Mouse (Mus musculus) liver, adult (tissue): ENCODE measurements around the gene Strbp.

Experiments
- GATA4 ChIP-seq: IDR thresholded peaks from 2 replicates; pipeline ENCODE4 v1.6.1; 2014; ENCODE audit warnings: mild to moderate bottlenecking, low read length; ENCODE audit not compliant: insufficient replicate concordance

Strbp gene

DNA sequence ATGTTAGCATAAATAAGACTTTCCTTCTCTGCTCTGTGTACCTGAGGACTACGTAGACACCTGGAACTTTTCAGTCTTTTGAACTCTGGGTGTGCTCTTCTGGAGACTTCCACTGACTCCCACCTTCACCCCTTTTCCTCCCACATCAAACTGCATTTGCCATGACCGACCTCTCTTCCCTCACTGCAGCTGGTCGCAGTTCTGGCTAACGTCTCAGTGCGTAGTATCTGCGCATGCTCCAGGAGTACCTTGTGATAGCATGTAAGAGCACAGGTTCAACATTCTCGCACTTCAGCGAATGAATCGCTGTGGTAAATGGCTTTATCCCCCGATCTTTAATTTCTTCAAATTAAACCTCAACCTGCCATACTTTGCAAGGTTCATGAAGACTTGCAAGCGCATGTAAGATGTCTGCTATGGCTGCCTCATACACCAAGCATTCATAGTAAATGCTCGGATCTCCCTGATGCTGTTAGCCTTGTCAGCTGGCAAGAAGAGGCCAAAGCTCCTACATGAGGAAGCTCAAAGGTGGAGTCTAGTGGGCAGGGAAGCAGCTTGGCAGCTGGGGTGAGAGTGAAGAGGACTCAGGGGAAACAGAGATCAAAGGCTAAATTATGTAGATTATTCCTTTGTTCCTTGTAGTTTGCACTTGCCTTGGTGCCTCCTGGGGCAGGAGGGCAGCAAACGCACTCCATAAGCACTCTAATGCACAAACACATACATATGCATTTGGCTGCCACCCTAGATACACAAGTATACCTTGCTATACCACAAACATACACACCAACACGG is 19.2 kb upstream of the Strbp start:
- no peak for TF ChIP-seq GATA4

DNA sequence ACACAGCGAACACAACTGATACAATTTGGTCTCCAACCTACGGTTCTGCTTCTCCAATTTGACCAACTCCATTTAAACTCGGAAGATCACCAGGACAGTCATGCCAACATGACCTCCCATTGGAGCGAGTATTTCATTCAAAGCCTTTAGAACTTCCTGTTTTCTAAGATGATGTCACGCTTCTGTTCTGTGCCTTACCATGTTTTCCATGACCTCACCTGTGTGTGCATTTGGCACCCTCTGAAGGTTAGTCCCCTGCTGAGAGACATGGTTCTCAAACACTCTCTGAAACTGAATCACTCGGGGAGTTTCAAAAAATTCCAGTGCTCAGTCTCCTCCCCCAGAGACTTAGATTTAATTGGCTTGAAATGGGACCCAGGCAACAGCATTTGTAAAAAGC is 12.6 kb upstream of the Strbp start:
- TF ChIP-seq GATA4: no peak

DNA sequence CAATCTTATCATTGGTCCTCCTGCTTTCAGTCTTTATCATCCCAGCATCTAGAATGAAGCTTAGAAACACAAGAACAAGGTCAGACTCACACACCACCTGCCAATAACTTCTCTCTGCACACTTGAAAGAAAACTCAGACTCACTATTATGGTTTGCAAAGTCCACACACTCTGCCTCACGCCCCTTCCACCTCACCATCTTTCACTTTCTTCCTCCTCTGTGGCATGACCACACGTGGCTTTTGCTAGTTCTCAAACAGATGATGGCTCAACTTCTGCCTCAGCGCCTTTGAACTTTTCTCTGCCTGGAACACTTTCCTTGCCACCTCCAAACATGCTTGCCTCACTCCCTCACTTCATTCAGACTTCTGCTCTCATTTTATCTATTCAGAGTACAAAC is 11.7 kb upstream of the Strbp start:
- TF ChIP-seq GATA4: no peak

GRCm38 (mm10) chr2:37713100-37713499 is 9.4 kb upstream of the Strbp start:
- no peak for TF ChIP-seq GATA4

DNA sequence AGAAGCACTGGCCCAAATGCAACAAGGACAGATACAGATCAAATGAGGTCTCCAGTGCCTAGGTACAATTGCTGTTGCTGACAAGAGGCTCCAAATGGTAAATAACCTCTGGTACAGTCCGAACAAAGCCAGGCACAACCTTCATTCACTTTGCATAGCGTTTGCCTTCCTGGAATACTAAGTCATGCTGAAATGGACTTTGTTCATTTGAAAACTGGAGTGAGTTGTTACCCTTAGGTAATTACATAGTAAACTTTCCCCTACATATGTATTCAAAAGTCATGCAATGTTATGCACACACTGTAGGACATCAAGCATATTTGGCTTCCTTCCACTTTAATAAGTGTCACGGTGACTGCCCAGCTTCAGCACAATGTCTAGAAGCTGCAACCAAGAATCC is 5.2 kb upstream of the Strbp start:
- no peak for TF ChIP-seq GATA4

GRCm38 (mm10) chr2:37704141-37704760 is 592 bp upstream of the Strbp start:
- TF ChIP-seq GATA4: no peak

DNA sequence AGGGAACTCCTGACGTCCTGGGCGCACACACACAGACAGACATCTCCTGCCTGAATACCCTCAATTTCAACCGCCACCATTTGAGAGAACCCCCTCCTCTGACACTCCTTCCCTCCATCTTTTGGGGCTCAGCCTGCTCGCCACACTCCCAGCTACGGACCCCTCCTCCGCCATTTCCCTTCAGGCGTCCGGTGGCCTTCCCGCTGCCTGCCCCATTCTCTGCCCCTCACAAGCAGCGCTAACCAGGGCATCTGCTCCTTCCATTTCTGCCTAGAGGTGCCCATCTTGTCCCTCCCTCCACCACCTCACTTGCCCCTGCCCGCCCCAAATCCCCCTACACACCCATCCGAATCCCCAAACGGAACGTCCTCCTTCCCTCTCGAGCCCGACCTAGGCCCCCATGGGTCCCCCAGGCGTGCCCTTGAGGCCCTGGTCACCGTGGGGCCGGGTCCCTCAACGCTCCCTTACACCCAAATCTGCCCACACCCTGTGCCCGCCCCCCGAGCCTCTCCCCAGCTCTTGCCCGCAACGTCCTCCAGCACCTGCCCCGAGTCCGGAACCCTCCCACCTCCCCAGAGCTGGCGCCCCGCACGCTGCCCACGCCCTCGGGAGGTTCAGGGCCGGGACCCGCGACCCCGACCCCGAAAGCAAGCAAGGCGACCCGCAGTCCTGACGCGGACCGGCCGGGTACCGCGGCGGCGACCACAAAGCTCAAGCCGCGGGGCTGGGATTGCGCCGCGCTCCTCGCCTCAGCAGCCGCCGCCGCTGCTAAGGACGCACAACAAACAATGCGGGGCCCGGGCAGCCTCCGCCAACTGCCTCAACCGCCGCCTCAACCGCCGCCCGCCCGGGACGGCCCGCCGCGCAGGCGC is 1.1 kb downstream of the Strbp start:
- no peak for TF ChIP-seq GATA4

GRCm38 (mm10) chr2:37689064-37689615 is 14.5 kb downstream of the Strbp start:
- TF ChIP-seq GATA4: no peak

DNA sequence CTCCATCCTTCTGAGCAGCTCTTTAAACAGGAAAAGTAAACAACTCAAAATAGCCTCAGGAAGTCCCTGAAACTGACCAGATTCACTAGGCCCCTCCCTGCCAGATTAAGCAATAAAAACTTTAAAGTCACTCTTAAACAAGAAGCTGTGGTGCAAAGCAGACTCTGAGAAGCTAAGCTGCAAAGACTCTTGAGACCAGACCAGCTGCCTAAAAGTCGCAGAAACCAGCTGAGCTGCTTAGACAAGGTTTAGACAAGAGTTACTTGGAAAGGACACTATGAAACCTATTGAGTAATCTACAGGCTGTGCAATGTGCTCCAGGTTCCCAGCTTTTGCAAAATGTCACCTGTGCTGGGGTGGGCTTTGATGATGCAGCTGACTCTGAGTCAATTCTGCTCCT is 16.6 kb downstream of the Strbp start:
- no peak for TF ChIP-seq GATA4

DNA sequence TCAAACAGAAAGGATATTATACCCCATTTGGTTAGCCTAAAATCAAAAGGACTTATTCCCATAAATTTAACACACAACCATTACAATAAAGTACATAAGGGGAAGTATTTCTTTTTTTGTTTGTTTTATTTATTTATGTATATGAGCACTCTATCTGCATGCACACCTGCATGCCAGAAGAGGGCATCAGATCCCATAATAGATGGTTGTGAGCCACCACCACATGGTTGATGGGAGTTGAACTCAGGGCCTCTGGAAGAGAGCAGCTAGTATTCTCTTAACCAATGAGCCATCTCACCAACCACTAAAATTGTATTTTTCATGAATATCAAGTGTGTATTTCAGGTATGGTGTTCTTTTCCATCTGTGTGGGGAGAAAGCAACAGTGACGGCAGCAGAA is 18.8 kb downstream of the Strbp start:
- TF ChIP-seq GATA4: no peak

- no peak for TF ChIP-seq GATA4
These were observed 21.4 kb downstream of the Strbp start for GRCm38 (mm10) chr2:37682197-37682811.

DNA sequence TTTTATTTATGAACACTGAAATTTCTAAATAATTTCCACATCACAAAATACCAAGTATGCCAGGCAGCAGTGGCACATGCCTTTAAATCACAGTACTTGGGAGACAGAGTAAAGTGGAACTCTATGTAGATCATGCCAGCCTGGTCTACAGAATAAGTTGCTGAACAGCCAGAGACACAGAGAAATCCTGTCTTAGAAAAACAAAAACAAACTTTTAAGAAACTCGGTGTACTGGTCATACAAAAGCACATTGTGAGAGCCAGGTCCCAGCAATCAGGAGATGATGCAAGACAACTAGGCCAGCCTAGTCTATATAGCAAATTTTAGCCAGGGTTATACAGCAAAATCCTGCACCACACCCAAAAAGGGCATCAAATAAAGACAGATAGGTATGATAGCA is 52.6 kb downstream of the Strbp start:
- TF ChIP-seq GATA4: no peak

DNA sequence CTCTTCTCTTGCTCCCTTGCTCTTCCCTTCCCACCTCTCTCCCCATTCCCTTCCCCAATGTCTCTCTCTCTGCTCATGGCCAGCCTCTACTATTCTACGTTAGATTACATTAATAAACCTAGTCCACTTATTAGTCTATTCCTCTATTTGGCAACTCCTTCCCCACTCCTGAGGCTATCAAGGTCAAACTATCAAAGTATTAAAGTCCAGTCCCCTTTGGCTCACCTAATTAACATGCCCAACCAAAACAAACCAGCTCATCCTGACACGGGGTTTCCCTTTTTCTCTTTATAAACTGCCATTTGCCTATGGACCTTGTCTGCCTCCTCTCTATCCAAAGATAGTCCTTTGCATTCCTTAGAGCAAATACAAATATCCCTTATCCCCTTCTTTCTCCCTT is 54.1 kb downstream of the Strbp start:
- no peak; the same call in 1 of the 2 replicates for TF ChIP-seq GATA4

- TF ChIP-seq GATA4: no peak
These were observed 54.7 kb downstream of the Strbp start for GRCm38 (mm10) chr2:37648966-37649365.

DNA sequence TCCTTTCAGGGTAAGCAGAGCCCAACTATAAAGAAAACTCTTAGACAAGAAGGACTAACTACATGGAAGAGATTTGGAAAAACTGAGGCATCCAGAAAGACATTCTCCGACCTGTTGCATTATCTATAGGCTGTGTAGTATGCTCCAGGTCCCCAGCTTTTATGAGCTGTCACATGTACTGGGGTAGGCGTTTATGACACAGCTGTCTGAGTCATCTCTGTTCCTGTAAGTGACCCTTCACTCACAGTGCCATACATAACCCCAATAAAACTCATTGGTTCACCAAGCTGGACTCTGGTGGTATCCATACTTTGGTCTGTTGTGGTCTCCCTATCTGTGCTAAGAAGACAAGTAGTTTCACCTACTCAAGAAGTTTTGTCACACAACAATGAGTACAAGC is 80.3 kb downstream of the Strbp start:
- TF ChIP-seq GATA4: no peak
